Mouse (Mus musculus): ENCODE data around the gene Tmem98. TPM values are rescaled to one million over a fixed set of nuclear protein-coding genes. Genes with fewer than 3 reads are reported as not detected.

Gene Tmem98
- under 1 TPM in 1 of 3 experiments, not detected in 2; 0.21 TPM for polyA plus RNA-seq (2017; shearing (Covaris generic))

- ATAC-seq, result no peak
Measured at GRCm38 (mm10) chr11:80809993-80810821, at the start of gene Tmem98. Gene Tmem98, plus strand, starts transcription at chr11:80810175.

GRCm38 (mm10) chr11:80761285-80761974, 48.5 kb upstream of the Tmem98 start:
- ATAC-seq, result no peak

GRCm38 (mm10) chr11:80762066-80762465, 47.9 kb upstream of the Tmem98 start:
- ATAC-seq, result no peak

- no peak for ATAC-seq
Measured at GRCm38 (mm10) chr11:80766068-80766467, 43.9 kb upstream of the Tmem98 start.

- ATAC-seq, result no peak
Measured at GRCm38 (mm10) chr11:80766472-80767319, 43.3 kb upstream of the Tmem98 start.

- ATAC-seq, result no peak
Measured at GRCm38 (mm10) chr11:80767320-80767617, 42.7 kb upstream of the Tmem98 start.

- no peak for ATAC-seq
Measured at GRCm38 (mm10) chr11:80771186-80771585, 38.8 kb upstream of the Tmem98 start.

GRCm38 (mm10) chr11:80771596-80772250, 38.3 kb upstream of the Tmem98 start:
- ATAC-seq, result no peak

GRCm38 (mm10) chr11:80772595-80773210, 37.3 kb upstream of the Tmem98 start:
- no peak for ATAC-seq

GRCm38 (mm10) chr11:80775535-80775934, 34.4 kb upstream of the Tmem98 start:
- ATAC-seq, result no peak

GRCm38 (mm10) chr11:80777708-80778107, 32.3 kb upstream of the Tmem98 start:
- no peak for ATAC-seq

- ATAC-seq, result no peak
Measured at GRCm38 (mm10) chr11:80778157-80778556, 31.8 kb upstream of the Tmem98 start.

GRCm38 (mm10) chr11:80778916-80779526, 31.0 kb upstream of the Tmem98 start:
- ATAC-seq, result peak; percentile 20

GRCm38 (mm10) chr11:80779527-80780344, 30.2 kb upstream of the Tmem98 start, which contains the start of gene Myo1d:
Gene Myo1d, minus strand, starts transcription at chr11:80780025.
- ATAC-seq, result peak; percentile 86

GRCm38 (mm10) chr11:80781535-80781934, 28.4 kb upstream of the Tmem98 start:
- no peak for ATAC-seq

GRCm38 (mm10) chr11:80783460-80783859, 26.5 kb upstream of the Tmem98 start:
- ATAC-seq, result no peak

GRCm38 (mm10) chr11:80784294-80784743, 25.7 kb upstream of the Tmem98 start:
- no peak for ATAC-seq

GRCm38 (mm10) chr11:80785672-80786071, 24.3 kb upstream of the Tmem98 start:
- peak; percentile 73 for ATAC-seq

- ATAC-seq, result no peak
Measured at GRCm38 (mm10) chr11:80789647-80790240, 20.2 kb upstream of the Tmem98 start.

- no peak for ATAC-seq
Measured at GRCm38 (mm10) chr11:80790413-80790812, 19.6 kb upstream of the Tmem98 start.

Data from inflammation-experienced regulatory T-cells, adult 6 months (primary cell).